Mouse (Mus musculus) spleen, postnatal 4 days (tissue): ENCODE measurements around the gene Spats2.
A peak's percentile ranks its signal among the peaks of the same experiment; 100 is the strongest.
"Not testable (repeated sequence)": the region's sequence is repeated elsewhere in the genome, so short reads cannot be mapped to it uniquely, and the experiment has no call there.

Source experiments
- DNase-seq, 2 experiments: peaks; one replicate each; pipeline ENCODE4 v3.0.0; 2022; ENCODE audit warnings: low spot score in 2 of 2

Spats2 gene

GRCm38 (mm10) chr15:99125711-99126080 is at the start of gene Spats2:
Gene Spats2 (plus strand): TSS chr15:99125916.
- DNase-seq = no peak

- DNase-seq = not testable (repeated sequence)
Observed at GRCm38 (mm10) chr15:99076011-99076410, 49.7 kb upstream of the Spats2 start.

- no peak for DNase-seq
Observed at GRCm38 (mm10) chr15:99078181-99078910, 47.4 kb upstream of the Spats2 start.

- no peak for DNase-seq
Observed at GRCm38 (mm10) chr15:99079804-99080203, 45.9 kb upstream of the Spats2 start.

- peak in 1 of 2 experiments; percentile 62 for DNase-seq
Observed at GRCm38 (mm10) chr15:99082322-99082721, 43.4 kb upstream of the Spats2 start.

GRCm38 (mm10) chr15:99082840-99083239 is 42.9 kb upstream of the Spats2 start:
- DNase-seq = peak in 1 of 2 experiments; percentile 62

GRCm38 (mm10) chr15:99083258-99083657 is 42.5 kb upstream of the Spats2 start:
- DNase-seq = peak in 1 of 2 experiments; percentile 69

- no peak for DNase-seq
Observed at GRCm38 (mm10) chr15:99083867-99084557, 41.7 kb upstream of the Spats2 start.

GRCm38 (mm10) chr15:99084618-99085017 is 41.1 kb upstream of the Spats2 start:
- no peak for DNase-seq

GRCm38 (mm10) chr15:99085997-99086396 is 39.7 kb upstream of the Spats2 start:
- DNase-seq = no peak

GRCm38 (mm10) chr15:99087253-99088075 is 38.3 kb upstream of the Spats2 start, which contains the start of gene C1ql4:
Gene C1ql4 (minus strand): TSS chr15:99087817.
- peak in 1 of 2 experiments; percentile 83 for DNase-seq

- DNase-seq = peak; percentile 75 to 93
Observed at GRCm38 (mm10) chr15:99088292-99088691, 37.4 kb upstream of the Spats2 start.

GRCm38 (mm10) chr15:99089069-99089468 is 36.6 kb upstream of the Spats2 start:
- peak in 1 of 2 experiments; percentile 64 for DNase-seq

- no peak for DNase-seq
Observed at GRCm38 (mm10) chr15:99092870-99093269, 32.8 kb upstream of the Spats2 start, which contains the start of gene Dnajc22. Gene Dnajc22 (plus strand): TSS chr15:99093170.

GRCm38 (mm10) chr15:99093291-99094258 is 32.1 kb upstream of the Spats2 start:
- no peak for DNase-seq

- no peak for DNase-seq
Observed at GRCm38 (mm10) chr15:99094631-99095270, 31.0 kb upstream of the Spats2 start.

GRCm38 (mm10) chr15:99095356-99095755 is 30.4 kb upstream of the Spats2 start:
- DNase-seq = no peak

GRCm38 (mm10) chr15:99096061-99096793 is 29.5 kb upstream of the Spats2 start:
- peak in 1 of 2 experiments; percentile 60 for DNase-seq

- peak in 1 of 2 experiments; percentile 69 for DNase-seq
Observed at GRCm38 (mm10) chr15:99096831-99097500, 28.8 kb upstream of the Spats2 start.
